Mouse (Mus musculus): Measurements from ENCODE around the gene Dlgap5. TPM values are rescaled to one million over a fixed set of nuclear protein-coding genes. Genes with fewer than 3 reads are reported as not detected.

Gene Dlgap5
- total and polyA plus RNA-seq, 3 experiments, result 48.9 to 62.9 (median 53.5) TPM

DNA sequence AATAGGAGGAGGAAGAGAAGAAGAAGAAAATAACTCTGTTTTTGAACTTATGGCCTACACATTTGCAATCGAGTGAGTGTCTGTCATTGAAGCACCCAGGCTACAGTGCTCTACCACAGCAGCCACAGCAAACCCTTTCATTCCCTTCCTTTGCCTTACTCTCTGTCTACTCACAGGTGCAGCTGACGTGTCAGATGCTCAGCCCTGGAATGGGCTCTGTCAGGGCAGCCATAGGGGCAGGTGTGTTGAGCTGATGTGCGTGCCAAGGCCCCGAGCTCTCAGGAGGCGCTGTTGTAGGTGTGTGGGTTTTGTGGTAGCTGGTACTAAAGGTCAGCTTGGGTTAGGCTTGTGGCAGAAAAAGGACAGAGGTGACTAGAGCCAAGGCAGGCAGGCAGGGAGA is 48.5 kb downstream of the Dlgap5 start:
- Histone ChIP-seq H3K9me3 (replicated peaks; ENCODE audit: low read length) (no peaks in the 10 kb centered on the region), H3K4me2 (ENCODE audit: insufficient read depth, low read depth, poor library complexity, severe bottlenecking) (no peak overlapping the region), H3K27ac (ENCODE audit: insufficient read depth, low read depth) (no peak overlapping the region), H3K36me3 (replicated peaks in 1 of 2; ENCODE audit: control insufficient read depth in 1 of 2, insufficient read depth in 1 of 2, low read length in 1 of 2) (no peaks in the 10 kb centered on the region), H3K4me1 (ENCODE audit: control insufficient read depth in 1 of 2, insufficient read depth in 2 of 2) (peaks cover 4 to 14% of the 10 kb centered on the region in 2 experiments; a peak in 2 of 4 replicates), H3K9ac (ENCODE audit: insufficient read depth, low read depth) (no peak overlapping the region), H3K27me3 (replicated peaks) (no peaks in the 10 kb centered on the region), H3K4me3 (replicated peaks in 1 of 3; ENCODE audit: low read depth in 2 of 3, low read length in 2 of 3, poor library complexity in 1 of 3) (no peak overlapping the region), H3K79me2 (replicated peaks; ENCODE audit: control insufficient read depth, extremely low read depth, insufficient read depth, poor library complexity, severe bottlenecking) (no peaks in the 10 kb centered on the region)
- in situ Hi-C loops (cut with MboI; ENCODE audit: low pct_ligation_motif_present, low pct_unique_long_range_greater_than_20kb, low sequenced_read_pairs) (no loop called here), dilution Hi-C loops (cut with MboI; ENCODE audit: extremely low pct_ligation_motif_present, extremely low pct_unique_long_range_greater_than_20kb, low sequenced_read_pairs) (no loop called here)
- no peak for TF ChIP-seq ZC3H11A (IDR thresholded peaks at IDR 0.05; ENCODE audit: low read depth, low read length)
- TF ChIP-seq RCOR1 (conservative IDR thresholded peaks at IDR 0.05; ENCODE audit: low read depth, low read length), result no peak
- no peak for TF ChIP-seq NELFE (IDR thresholded peaks at IDR 0.05; ENCODE audit: low read depth, low read length)
- no peak for TF ChIP-seq PAX5 (IDR thresholded peaks at IDR 0.05; ENCODE audit: low read length)
- no peak for TF ChIP-seq ZMIZ1 (IDR thresholded peaks at IDR 0.05; ENCODE audit: low read depth, low read length)
- TF ChIP-seq SIN3A (IDR thresholded peaks at IDR 0.05; ENCODE audit: low read length), result no peak
- no peak for TF ChIP-seq ZKSCAN1 (IDR thresholded peaks at IDR 0.05; ENCODE audit: borderline replicate concordance, low read depth, low read length)
- no peak for TF ChIP-seq CTCF (conservative IDR thresholded peaks at IDR 0.05 in 1 of 2, IDR thresholded peaks at IDR 0.05 in 1 of 2; ENCODE audit: low read depth in 2 of 2, low read length in 2 of 2)
- no peak for TF ChIP-seq IRF4 (IDR thresholded peaks at IDR 0.05; ENCODE audit: low read depth, low read length)
- TF ChIP-seq NRF1 (IDR thresholded peaks at IDR 0.05; ENCODE audit: low read depth, low read length), result no peak
- TF ChIP-seq E2F4 (IDR thresholded peaks at IDR 0.05; ENCODE audit: insufficient replicate concordance, low read depth, low read length), result no peak
- TF ChIP-seq JUND (conservative IDR thresholded peaks at IDR 0.05; ENCODE audit: low read depth, low read length), result no peak
- no peak for TF ChIP-seq MAX (IDR thresholded peaks at IDR 0.05; ENCODE audit: low read length)
- no peak for TF ChIP-seq TCF12 (IDR thresholded peaks at IDR 0.05; ENCODE audit: low read depth, low read length)
- TF ChIP-seq MXI1 (IDR thresholded peaks at IDR 0.05; ENCODE audit: low read depth, low read length), result no peak
- no peak for TF ChIP-seq MEF2A (IDR thresholded peaks at IDR 0.05; ENCODE audit: borderline replicate concordance, low read depth, low read length)
- no peak for TF ChIP-seq POLR2AphosphoS2 (IDR thresholded peaks at IDR 0.05; ENCODE audit: low read depth, low read length)
- no peak for TF ChIP-seq UBTF (IDR thresholded peaks at IDR 0.05; ENCODE audit: low read depth, low read length)
- no peak for TF ChIP-seq ETS1 (conservative IDR thresholded peaks at IDR 0.05; ENCODE audit: low read depth, low read length)
- DNase-seq (ENCODE audit: extremely low read depth), result no peak

DNA sequence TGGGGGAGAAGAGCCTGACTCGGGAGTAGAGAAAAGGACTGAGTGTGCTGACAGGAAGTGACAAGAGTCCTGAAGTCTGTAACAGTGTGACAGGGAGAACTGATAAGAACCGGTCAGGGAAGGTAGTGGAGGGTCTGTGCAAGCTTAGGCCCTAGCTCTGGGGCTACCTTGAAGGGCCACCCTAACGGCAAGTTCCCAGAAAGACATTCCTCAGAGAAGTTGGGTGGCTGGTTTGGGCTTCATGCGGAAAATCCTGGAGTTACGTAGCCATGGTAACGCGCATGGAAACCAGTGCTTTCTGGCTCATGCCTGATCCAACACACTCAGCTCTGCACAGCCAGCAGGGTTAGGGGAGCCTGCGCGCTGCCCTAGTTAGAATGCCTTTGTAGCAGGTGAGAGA is 50.7 kb downstream of the Dlgap5 start, which contains the start of gene Lgals3:
Gene Lgals3 (plus strand): TSS at position 291 of the 400 bp plus-strand sequence.
- DNase-seq (ENCODE audit: extremely low read depth), result no peak
- H3K9ac ChIP-seq (ENCODE audit: insufficient read depth, low read depth), result no peak within 1 kb of the TSS
- no peaks in the 10 kb centered on the region for H3K9me3 ChIP-seq (replicated peaks; ENCODE audit: low read length)
- no peaks in the 10 kb centered on the region for H3K36me3 ChIP-seq (replicated peaks in 1 of 2; ENCODE audit: control insufficient read depth in 1 of 2, insufficient read depth in 1 of 2, low read length in 1 of 2)
- in situ Hi-C loops (cut with MboI; ENCODE audit: low pct_ligation_motif_present, low pct_unique_long_range_greater_than_20kb, low sequenced_read_pairs) (no loop called here), dilution Hi-C loops (cut with MboI; ENCODE audit: extremely low pct_ligation_motif_present, extremely low pct_unique_long_range_greater_than_20kb, low sequenced_read_pairs) (no loop called here)
- no peaks in the 10 kb centered on the region for H3K27me3 ChIP-seq (replicated peaks)
- no peak within 1 kb of the TSS for H3K4me3 ChIP-seq (replicated peaks in 1 of 3; ENCODE audit: low read depth in 2 of 3, low read length in 2 of 3, poor library complexity in 1 of 3)
- TF ChIP-seq POLR2A (IDR thresholded peaks at IDR 0.05; ENCODE audit: low read depth, low read length), result no peak
- no peak for TF ChIP-seq MAFK (IDR thresholded peaks at IDR 0.05; ENCODE audit: insufficient replicate concordance, low read length)
- no peaks in the 10 kb centered on the region for H3K79me2 ChIP-seq (replicated peaks; ENCODE audit: control insufficient read depth, extremely low read depth, insufficient read depth, poor library complexity, severe bottlenecking)
- H3K4me2 ChIP-seq (ENCODE audit: insufficient read depth, low read depth, poor library complexity, severe bottlenecking), result no peak within 1 kb of the TSS
- no peak within 1 kb of the TSS for H3K27ac ChIP-seq (ENCODE audit: insufficient read depth, low read depth)
- H3K4me1 ChIP-seq (ENCODE audit: control insufficient read depth in 1 of 2, insufficient read depth in 2 of 2), result peaks cover 2 to 17% of the 10 kb centered on the region in 2 experiments; a peak in 3 of 4 replicates

Data from CH12.LX (cell line).